Mouse (Mus musculus) midbrain, embryonic 14.5 days (tissue): ENCODE results near the gene Grip2. TPM values are rescaled to one million over a fixed set of nuclear protein-coding genes. Genes with fewer than 3 reads are reported as not detected.
A peak's percentile ranks its signal among the peaks of the same experiment; 100 is the strongest.

Experiments
- ATAC-seq: fragments of 200-750 bp; cut with Nextera tagmentation; 2 replicates; pipeline ENCODE4 v1.8.0; 2017; ENCODE audit warnings: moderate number of reproducible peaks, moderate library complexity; ENCODE audit not compliant: low FRiP score, low TSS enrichment
- DNase-seq: peaks from one replicate; pipeline ENCODE4 v3.0.0-alpha.2; 2015
- H3K27ac ChIP-seq: fragments of 300-500 bp; sonication (generic); replicated peaks from 2 replicates; pipeline ENCODE4 v1.5.1; 2014; ENCODE audit warnings: mild to moderate bottlenecking, low read depth, low read length, moderate library complexity
- H3K27me3 ChIP-seq: fragments of 300-500 bp; sonication (generic); 2 replicates; pipeline ENCODE4 v1.6.1; 2014; ENCODE audit warnings: low read length, control low read depth, mixed read lengths; ENCODE audit not compliant: control insufficient read depth, insufficient read depth
- H3K36me3 ChIP-seq: fragments of 300-500 bp; sonication (generic); 2 replicates; pipeline ENCODE4 v1.6.1; 2014; ENCODE audit warnings: low read length, control low read depth; ENCODE audit not compliant: control insufficient read depth, insufficient read depth
- H3K4me1 ChIP-seq: fragments of 300-500 bp; sonication (generic); 2 replicates; pipeline ENCODE4 v1.6.1; 2014; ENCODE audit warnings: mild to moderate bottlenecking, antibody characterized with exemption, low read length, control low read depth; ENCODE audit not compliant: control insufficient read depth, insufficient read depth
- H3K4me2 ChIP-seq: fragments of 300-500 bp; sonication (generic); 2 replicates; pipeline ENCODE4 v1.6.1; 2014; ENCODE audit warnings: mild to moderate bottlenecking, low read length, moderate library complexity
- H3K4me3 ChIP-seq: fragments of 300-500 bp; sonication (generic); replicated peaks from 2 replicates; pipeline ENCODE4 v1.5.1; 2014; ENCODE audit warnings: low read depth, low read length
- H3K9ac ChIP-seq: fragments of 300-500 bp; sonication (generic); replicated peaks from 2 replicates; pipeline ENCODE4 v1.6.1; 2014; ENCODE audit warnings: mild to moderate bottlenecking, low read length, moderate library complexity
- H3K9me3 ChIP-seq: fragments of 300-500 bp; sonication (generic); 2 replicates; pipeline ENCODE4 v1.6.1; 2016; ENCODE audit warnings: low read length, control low read depth, mixed read lengths; ENCODE audit not compliant: control insufficient read depth
- WGBS: fragments of 180-500 bp; shearing (Covaris S2); extraction: QIAGEN DNeasy Blood & Tissue Kit; methylation state at CpG from one replicate; pipeline ENCODE4 v1.1.7; 2014; 5-methylcytosine and 5-hydroxymethylcytosine counted together
- polyA plus RNA-seq: library from polyadenylated mRNA; unstranded; fragments of >200 nt; fragmentation: Nextera tagmentation; extraction: Ambion mirVana; gene quantifications from 2 replicates; pipeline ENCODE4 v1.2.1, GENCODE M21; 2014

Grip2 gene
- 7.5 and 7.6 TPM in 2 replicates for polyA plus RNA-seq

DNA sequence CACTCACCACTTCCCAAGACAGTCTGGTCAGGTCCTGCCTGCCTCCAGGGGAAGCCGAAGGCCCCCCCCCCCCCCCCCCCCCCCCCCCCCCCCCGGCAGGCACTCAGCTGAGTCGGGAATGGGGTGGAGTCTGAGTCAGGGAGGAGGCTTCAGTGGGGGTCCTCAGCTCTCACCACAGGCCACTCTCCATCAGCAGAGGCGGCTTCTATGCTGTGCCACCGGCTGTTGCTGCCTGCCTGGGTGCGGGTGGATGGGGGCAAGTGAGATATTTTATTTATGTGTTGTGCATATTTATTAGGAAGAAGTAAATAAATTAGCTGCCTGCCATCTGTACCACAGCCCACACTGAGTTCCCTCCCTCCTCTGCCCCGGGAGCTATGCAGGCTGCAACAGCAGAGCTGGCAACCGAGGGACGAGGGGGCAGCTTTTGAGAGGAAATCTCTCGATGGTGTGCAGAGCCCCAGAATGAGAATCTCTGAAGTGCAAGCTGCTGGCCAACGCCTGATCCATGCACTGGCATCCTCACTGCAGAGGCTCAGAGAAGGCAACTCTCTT is at the start of gene Grip2:
Grip2 (minus strand) TSS at position 235 of the 555 bp plus-strand sequence.
- Histone ChIP-seq H3K4me3 (no peak within 1 kb of the TSS), H3K27me3 (no peaks in the 10 kb centered on the region), H3K4me1 (no peaks in the 10 kb centered on the region), H3K4me2 (no peak within 1 kb of the TSS), H3K36me3 (no peaks in the 10 kb centered on the region), H3K9me3 (no peaks in the 10 kb centered on the region), H3K27ac (no peak within 1 kb of the TSS), H3K9ac (no peak within 1 kb of the TSS)
- WGBS = 36% methylated on average over 9 of the region's 11 CpGs
- DNase-seq (peak; percentile 32), ATAC-seq (peak; percentile 27; the same call in 1 of the 2 replicates)

DNA sequence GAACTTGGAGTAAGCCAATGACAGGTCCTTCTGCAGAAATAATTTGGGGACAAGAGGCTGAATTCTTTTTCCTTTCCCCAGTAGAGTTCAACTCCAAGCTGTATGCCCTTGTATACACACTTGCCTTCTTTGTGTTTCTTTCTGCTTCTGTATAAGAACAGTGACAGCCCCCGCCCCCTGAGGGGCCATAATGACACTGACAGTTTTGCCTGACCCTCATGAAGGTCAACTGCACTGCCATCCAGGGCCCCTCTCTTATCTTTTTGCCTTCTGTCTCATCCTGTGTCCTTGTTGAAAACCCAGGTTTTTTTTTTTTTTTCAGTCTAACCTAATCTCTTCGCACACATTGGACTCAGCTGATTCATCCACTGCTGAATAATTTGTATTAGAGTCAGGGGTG is 45.7 kb upstream of the Grip2 start:
- DNase-seq (no peak), ATAC-seq (no peak)
- no peak overlapping the region for H3K4me3 ChIP-seq
- H3K27me3 ChIP-seq = no peaks in the 10 kb centered on the region
- WGBS = 59% methylated on average over 2 of the region's 2 CpGs
- H3K4me2 ChIP-seq = no peak overlapping the region
- H3K27ac ChIP-seq = no peak overlapping the region
- H3K4me1 ChIP-seq = no peaks in the 10 kb centered on the region
- no peak overlapping the region for H3K9ac ChIP-seq
- H3K36me3 ChIP-seq = no peaks in the 10 kb centered on the region
- H3K9me3 ChIP-seq = no peaks in the 10 kb centered on the region

- H3K27me3 ChIP-seq = no peaks in the 10 kb centered on the region
- 89% methylated on average over 5 of the region's 5 CpGs for WGBS
- H3K36me3 ChIP-seq = no peaks in the 10 kb centered on the region
- no peaks in the 10 kb centered on the region for H3K9me3 ChIP-seq
- no peak overlapping the region for H3K4me3 ChIP-seq
- H3K4me2 ChIP-seq = no peak overlapping the region
- ATAC-seq (no peak), DNase-seq (no peak)
- H3K9ac ChIP-seq = no peak overlapping the region
- no peaks in the 10 kb centered on the region for H3K4me1 ChIP-seq
- no peak overlapping the region for H3K27ac ChIP-seq
These were observed 41.0 kb upstream of the Grip2 start for GRCm38 (mm10) chr6:91868091-91868490.

DNA sequence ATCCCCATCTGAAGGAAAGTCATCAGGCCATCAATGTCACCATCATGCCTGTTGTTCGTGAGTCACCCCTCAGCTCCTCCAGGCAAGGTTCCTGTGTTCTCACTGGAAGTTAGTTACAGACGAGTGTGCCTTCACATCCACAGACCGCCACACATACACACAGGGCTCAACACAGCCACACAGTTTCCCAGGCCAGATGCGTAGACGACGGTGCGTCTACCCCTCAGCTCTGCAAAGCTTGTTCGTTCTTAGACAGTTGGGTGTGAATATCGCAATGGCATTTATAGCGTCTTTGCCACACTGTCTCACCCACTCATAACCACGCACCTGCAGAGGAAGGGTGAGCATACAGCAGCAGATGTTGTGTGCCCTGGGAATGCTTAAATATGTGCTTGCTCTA is 38.6 kb upstream of the Grip2 start:
- Histone ChIP-seq H3K4me2 (no peak overlapping the region), H3K9ac (no peak overlapping the region), H3K9me3 (no peaks in the 10 kb centered on the region), H3K4me3 (no peak overlapping the region), H3K36me3 (no peaks in the 10 kb centered on the region), H3K27me3 (no peaks in the 10 kb centered on the region), H3K27ac (no peak overlapping the region), H3K4me1 (no peaks in the 10 kb centered on the region)
- WGBS = 92% methylated on average over 11 of the region's 11 CpGs
- DNase-seq (no peak), ATAC-seq (no peak)

DNA sequence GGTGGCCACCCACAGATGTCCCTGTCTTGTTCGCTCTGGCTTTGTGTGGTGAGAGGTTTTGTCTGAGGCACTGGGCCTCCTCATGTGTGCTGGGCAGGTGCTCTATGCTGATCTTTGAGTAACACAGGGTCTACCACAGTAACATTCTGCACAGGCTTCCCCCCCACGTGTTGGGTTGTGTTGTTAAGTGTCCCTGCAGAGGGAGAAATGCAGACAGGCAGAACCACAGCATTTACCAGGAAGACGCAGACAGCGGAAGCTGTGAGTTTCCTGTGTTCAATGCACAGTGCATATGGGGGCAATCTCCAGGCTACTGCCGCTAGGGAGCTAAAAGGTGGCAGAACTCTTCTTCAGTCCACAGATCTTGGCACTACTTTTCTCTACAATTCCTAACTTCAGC is 37.5 kb upstream of the Grip2 start:
- WGBS = 78% methylated on average over 5 of the region's 5 CpGs

DNA sequence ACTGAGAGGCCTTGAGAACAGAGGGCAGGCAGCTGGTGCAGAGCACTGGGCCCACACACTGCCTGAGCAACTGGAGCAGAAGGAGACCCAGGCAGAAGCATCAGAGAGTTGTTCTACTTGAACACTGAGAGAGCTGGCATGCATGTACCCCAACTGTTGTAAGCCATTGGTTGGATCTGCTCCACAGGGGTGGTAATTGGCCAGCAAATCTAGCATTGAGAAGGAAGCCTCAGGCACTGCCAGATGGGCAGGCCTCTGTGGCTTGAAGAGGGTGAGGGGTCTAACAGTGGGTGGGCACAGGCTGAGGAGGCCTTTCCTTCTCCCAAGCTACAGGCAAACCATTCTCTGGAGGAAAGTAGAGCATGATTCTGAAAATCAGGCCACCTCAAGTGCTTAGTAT is 35.8 kb upstream of the Grip2 start:
- Histone ChIP-seq H3K9me3 (no peaks in the 10 kb centered on the region), H3K27ac (no peak overlapping the region), H3K4me1 (no peaks in the 10 kb centered on the region), H3K36me3 (no peaks in the 10 kb centered on the region), H3K27me3 (no peaks in the 10 kb centered on the region), H3K4me2 (no peak overlapping the region), H3K9ac (no peak overlapping the region), H3K4me3 (no peak overlapping the region)
- no peak for DNase-seq
- no peak for ATAC-seq

More for the DNA sequence above, 37.5 kb upstream of the Grip2 start:
- no peak overlapping the region for H3K9ac ChIP-seq
- H3K27ac ChIP-seq = no peak overlapping the region
- H3K27me3 ChIP-seq = no peaks in the 10 kb centered on the region
- ATAC-seq (no peak), DNase-seq (no peak)
- H3K4me3 ChIP-seq = no peak overlapping the region
- no peaks in the 10 kb centered on the region for H3K4me1 ChIP-seq
- no peak overlapping the region for H3K4me2 ChIP-seq
- no peaks in the 10 kb centered on the region for H3K36me3 ChIP-seq
- H3K9me3 ChIP-seq = no peaks in the 10 kb centered on the region

GRCm38 (mm10) chr6:91858339-91858738 is 31.3 kb upstream of the Grip2 start:
- Histone ChIP-seq H3K36me3 (no peaks in the 10 kb centered on the region), H3K27ac (no peak overlapping the region), H3K4me3 (no peak overlapping the region), H3K4me2 (no peak overlapping the region), H3K9ac (no peak overlapping the region), H3K27me3 (no peaks in the 10 kb centered on the region), H3K9me3 (no peaks in the 10 kb centered on the region), H3K4me1 (no peaks in the 10 kb centered on the region)
- DNase-seq = no peak
- ATAC-seq = no peak
- WGBS = 79% methylated on average over 5 of the region's 5 CpGs

- no peaks in the 10 kb centered on the region for H3K9me3 ChIP-seq
- no peak overlapping the region for H3K4me3 ChIP-seq
- H3K9ac ChIP-seq = no peak overlapping the region
- 0 out of 2 replicates have a peak, but pooled peaks cover 3% of the 10 kb centered on the region for H3K4me1 ChIP-seq
- no peak overlapping the region for H3K4me2 ChIP-seq
- no peak overlapping the region for H3K27ac ChIP-seq
- ATAC-seq (peak; percentile 57; the same call in 1 of the 2 replicates), DNase-seq (peak; percentile 78)
- no peaks in the 10 kb centered on the region for H3K36me3 ChIP-seq
- 7% methylated on average over 2 of the region's 2 CpGs for WGBS
- no peaks in the 10 kb centered on the region for H3K27me3 ChIP-seq
These were observed 25.5 kb upstream of the Grip2 start for GRCm38 (mm10) chr6:91852550-91852949.

DNA sequence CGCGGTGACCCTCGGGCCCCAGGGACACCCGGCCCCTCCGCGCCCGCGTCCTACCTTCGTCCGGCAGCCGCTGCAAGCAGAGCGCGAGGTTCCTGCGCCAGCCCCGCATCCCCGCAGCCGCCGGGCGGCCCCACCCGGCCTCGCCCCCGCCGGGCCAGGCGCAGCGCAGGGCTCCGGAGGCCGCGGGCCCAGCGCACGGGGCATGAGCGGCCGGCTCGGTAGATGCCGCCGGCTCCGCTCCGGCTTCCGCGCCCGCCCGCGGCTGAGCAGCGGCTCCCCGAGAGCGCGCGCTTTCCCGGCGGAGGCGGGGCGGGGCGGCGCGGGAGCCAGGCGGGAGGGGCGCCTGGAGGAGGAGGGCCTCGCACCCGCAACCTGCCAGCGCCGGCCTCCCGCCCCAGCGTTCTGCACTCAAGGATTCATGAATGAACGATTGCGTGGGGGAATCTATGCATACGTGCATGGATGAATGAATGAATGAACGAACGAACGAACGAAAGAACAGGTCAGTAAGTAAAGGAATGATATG is 16.6 kb upstream of the Grip2 start:
- 3% methylated on average over 69 of the region's 69 CpGs for WGBS
- Histone ChIP-seq H3K27ac (peak overlapping the region; percentile 60), H3K4me3 (peak overlapping the region; percentile 57), H3K4me2 (peak overlapping the region; percentile 81), H3K9me3 (no peaks in the 10 kb centered on the region), H3K9ac (peak overlapping the region; percentile 72), H3K27me3 (peaks cover 15% of the 10 kb centered on the region; the same call in 1 of the 2 replicates), H3K4me1 (peaks cover 18% of the 10 kb centered on the region), H3K36me3 (no peaks in the 10 kb centered on the region)
- ATAC-seq (peak; percentile 13; the same call in 1 of the 2 replicates), DNase-seq (peak; percentile 78)
